Mouse (Mus musculus): ENCODE measurements around the gene Prkcb.

The Prkcb gene

GRCm38 (mm10) chr7:122556575-122557140 is 268.1 kb downstream of the Prkcb start:
- no peak for DNase-seq

- no peak for DNase-seq
Observed at GRCm38 (mm10) chr7:122558085-122558811, 269.7 kb downstream of the Prkcb start.

GRCm38 (mm10) chr7:122558912-122559311 is 270.4 kb downstream of the Prkcb start:
- no peak for DNase-seq

GRCm38 (mm10) chr7:122562586-122562985 is 274.0 kb downstream of the Prkcb start:
- DNase-seq = no peak

GRCm38 (mm10) chr7:122565371-122565770 is 276.8 kb downstream of the Prkcb start:
- DNase-seq = no peak

GRCm38 (mm10) chr7:122566011-122566410 is 277.5 kb downstream of the Prkcb start:
- no peak for DNase-seq

GRCm38 (mm10) chr7:122568787-122569186 is 280.2 kb downstream of the Prkcb start:
- no peak for DNase-seq

GRCm38 (mm10) chr7:122570407-122570806 is 281.9 kb downstream of the Prkcb start:
- DNase-seq = no peak

- peak; percentile 47 for DNase-seq
Observed at GRCm38 (mm10) chr7:122573101-122573635, 284.6 kb downstream of the Prkcb start.

GRCm38 (mm10) chr7:122574418-122574817 is 285.9 kb downstream of the Prkcb start:
- peak; percentile 52 for DNase-seq

- no peak for DNase-seq
Observed at GRCm38 (mm10) chr7:122575056-122575455, 286.5 kb downstream of the Prkcb start.

- DNase-seq = peak; percentile 68
Observed at GRCm38 (mm10) chr7:122575506-122575905, 287.0 kb downstream of the Prkcb start.

- no peak for DNase-seq
Observed at GRCm38 (mm10) chr7:122577571-122577970, 289.0 kb downstream of the Prkcb start.

GRCm38 (mm10) chr7:122579461-122580157 is 291.1 kb downstream of the Prkcb start:
- no peak for DNase-seq

- no peak for DNase-seq
Observed at GRCm38 (mm10) chr7:122580158-122580475, 291.6 kb downstream of the Prkcb start.

- DNase-seq = peak; percentile 90
Observed at GRCm38 (mm10) chr7:122584421-122585151, 296.0 kb downstream of the Prkcb start.

- DNase-seq = no peak
Observed at GRCm38 (mm10) chr7:122595897-122596296, 307.3 kb downstream of the Prkcb start.

- no peak for DNase-seq
Observed at GRCm38 (mm10) chr7:122596596-122597170, 308.1 kb downstream of the Prkcb start.

- no peak for DNase-seq
Observed at GRCm38 (mm10) chr7:122597313-122597712, 308.8 kb downstream of the Prkcb start.

GRCm38 (mm10) chr7:122600856-122601255 is 312.3 kb downstream of the Prkcb start:
- no peak for DNase-seq

GRCm38 (mm10) chr7:122605066-122605465 is 316.5 kb downstream of the Prkcb start:
- no peak for DNase-seq

GRCm38 (mm10) chr7:122609420-122609819 is 320.9 kb downstream of the Prkcb start:
- DNase-seq = peak; percentile 37

- no peak for DNase-seq
Observed at GRCm38 (mm10) chr7:122610161-122610560, 321.6 kb downstream of the Prkcb start.

All from right cerebral cortex, adult 18-20 months (tissue).